Mouse (Mus musculus): ENCODE measurements around the gene Fry. TPM values are rescaled to one million over a fixed set of nuclear protein-coding genes. Genes with fewer than 3 reads are reported as not detected.

Fry gene
- total RNA-seq (2015) (74.5 and 74.8 TPM in 2 replicates), total RNA-seq (2017) (52.2 and 66.5 TPM in 2 replicates)

- ATAC-seq (ENCODE audit: poor library complexity, severe bottlenecking), result peak; percentile 76
These were observed at the start of gene Fry for GRCm38 (mm10) chr5:150118455-150119241. TSS of gene Fry (plus strand) at chr5:150118645.

- peak; percentile 69 for ATAC-seq (ENCODE audit: poor library complexity, severe bottlenecking)
These were observed 48.4 kb upstream of the Fry start for GRCm38 (mm10) chr5:150070086-150070485.

GRCm38 (mm10) chr5:150071738-150072137 lies 46.7 kb upstream of the Fry start:
- ATAC-seq (ENCODE audit: poor library complexity, severe bottlenecking), result no peak

GRCm38 (mm10) chr5:150079866-150080797 lies 38.3 kb upstream of the Fry start:
- ATAC-seq (ENCODE audit: poor library complexity, severe bottlenecking), result no peak

GRCm38 (mm10) chr5:150082696-150083095 lies 35.7 kb upstream of the Fry start:
- ATAC-seq (ENCODE audit: poor library complexity, severe bottlenecking), result no peak

- no peak for ATAC-seq (ENCODE audit: poor library complexity, severe bottlenecking)
These were observed 35.3 kb upstream of the Fry start for GRCm38 (mm10) chr5:150083190-150083589.

- ATAC-seq (ENCODE audit: poor library complexity, severe bottlenecking), result peak; percentile 98
These were observed 20.8 kb upstream of the Fry start for GRCm38 (mm10) chr5:150097620-150098019.

- ATAC-seq (ENCODE audit: poor library complexity, severe bottlenecking), result no peak
These were observed 19.7 kb upstream of the Fry start for GRCm38 (mm10) chr5:150098754-150099153.

- no peak for ATAC-seq (ENCODE audit: poor library complexity, severe bottlenecking)
These were observed 16.7 kb upstream of the Fry start for GRCm38 (mm10) chr5:150101789-150102188.

- ATAC-seq (ENCODE audit: poor library complexity, severe bottlenecking), result no peak
These were observed 12.1 kb upstream of the Fry start for GRCm38 (mm10) chr5:150106358-150106757.

GRCm38 (mm10) chr5:150111236-150111635 lies 7.2 kb upstream of the Fry start:
- no peak for ATAC-seq (ENCODE audit: poor library complexity, severe bottlenecking)

- no peak for ATAC-seq (ENCODE audit: poor library complexity, severe bottlenecking)
These were observed 4.4 kb upstream of the Fry start for GRCm38 (mm10) chr5:150114007-150114406.

GRCm38 (mm10) chr5:150114778-150115177 lies 3.7 kb upstream of the Fry start:
- no peak for ATAC-seq (ENCODE audit: poor library complexity, severe bottlenecking)

- ATAC-seq (ENCODE audit: poor library complexity, severe bottlenecking), result no peak
These were observed 3.0 kb upstream of the Fry start for GRCm38 (mm10) chr5:150115271-150116092.

- ATAC-seq (ENCODE audit: poor library complexity, severe bottlenecking), result peak; percentile 36
These were observed 2.1 kb upstream of the Fry start for GRCm38 (mm10) chr5:150116216-150116905.

- ATAC-seq (ENCODE audit: poor library complexity, severe bottlenecking), result no peak; the same call in 1 of the 2 replicates
These were observed 1.6 kb upstream of the Fry start for GRCm38 (mm10) chr5:150116906-150117216.

GRCm38 (mm10) chr5:150118124-150118454 lies 356 bp upstream of the Fry start:
- ATAC-seq (ENCODE audit: poor library complexity, severe bottlenecking), result no peak

GRCm38 (mm10) chr5:150120676-150121075 lies 2.2 kb downstream of the Fry start:
- ATAC-seq (ENCODE audit: poor library complexity, severe bottlenecking), result no peak

- ATAC-seq (ENCODE audit: poor library complexity, severe bottlenecking), result 0 out of 2 replicates have a peak, but pooled peaks have one; percentile 17
These were observed 3.6 kb downstream of the Fry start for GRCm38 (mm10) chr5:150122095-150122494.

- ATAC-seq (ENCODE audit: poor library complexity, severe bottlenecking), result no peak
These were observed 4.1 kb downstream of the Fry start for GRCm38 (mm10) chr5:150122571-150122970.

All from megakaryocyte, adult 5-6 weeks (primary cell).